Mouse (Mus musculus) gastrocnemius, postnatal 36 days (tissue): ENCODE results near the gene Coq10b. TPM values are rescaled to one million over a fixed set of nuclear protein-coding genes. Genes with fewer than 3 reads are reported as not detected.
"Not testable (repeated sequence)": the region's sequence is repeated elsewhere in the genome, so short reads cannot be mapped to it uniquely, and the experiment has no call there.

Source experiments
- DNase-seq, 2 experiments: peaks; one replicate each; pipeline ENCODE4 v3.0.0; 2022
- intact Hi-C: fragments of 180-260 bp; cut with DNase I; formaldehyde crosslinking; loops from one replicate; pipeline ENCODE4 v1.15.1; 2025
- total RNA-seq, 2 experiments: library from RNA; stranded (reverse); gene quantifications; 2 replicates each; pipeline ENCODE4 v1.2.3; 2021

Gene Coq10b
- total RNA-seq, 2 experiments from 2014 or later: 13.9 to 30.6 TPM

GRCm38 (mm10) chr1:55053005-55053404 lies 435 bp downstream of the Coq10b start:
- intact Hi-C loops: loop anchor here (2.0 kb wide), 1 partner anchor 26 kb away; the partner anchor contains the start of gene Sf3b1
- peak in 1 of 2 experiments; percentile 73 for DNase-seq

- intact Hi-C loops: loop anchor here (2.0 kb wide), 1 partner anchor 27 kb away; the partner anchor contains the start of gene Sf3b1
- no peak for DNase-seq
These were observed 1.0 kb downstream of the Coq10b start for GRCm38 (mm10) chr1:55053596-55053995.

GRCm38 (mm10) chr1:55055322-55056115 lies 2.9 kb downstream of the Coq10b start:
- intact Hi-C loops: no loop called here
- DNase-seq: no peak

GRCm38 (mm10) chr1:55058383-55058782 lies 5.8 kb downstream of the Coq10b start:
- intact Hi-C loops, DNase-seq: not testable (repeated sequence)

GRCm38 (mm10) chr1:55061099-55061498 lies 8.5 kb downstream of the Coq10b start:
- intact Hi-C loops: no loop called here
- no peak for DNase-seq

GRCm38 (mm10) chr1:55061772-55062171 lies 9.2 kb downstream of the Coq10b start:
- intact Hi-C loops: no loop called here
- DNase-seq: no peak

GRCm38 (mm10) chr1:55072328-55072727 lies 19.8 kb downstream of the Coq10b start:
- intact Hi-C loops, DNase-seq: not testable (repeated sequence)

GRCm38 (mm10) chr1:55074757-55075156 lies 22.2 kb downstream of the Coq10b start:
- no peak for DNase-seq
- intact Hi-C loops: no loop called here

- intact Hi-C loops: no loop called here
- DNase-seq: no peak
These were observed 23.3 kb downstream of the Coq10b start for GRCm38 (mm10) chr1:55075652-55076394.

GRCm38 (mm10) chr1:55076395-55076743 lies 23.8 kb downstream of the Coq10b start:
- DNase-seq: no peak
- intact Hi-C loops: no loop called here

GRCm38 (mm10) chr1:55076849-55077516 lies 24.4 kb downstream of the Coq10b start:
- DNase-seq: no peak
- intact Hi-C loops: no loop called here

GRCm38 (mm10) chr1:55079677-55080076 lies 27.1 kb downstream of the Coq10b start:
- intact Hi-C loops: no loop called here
- no peak for DNase-seq

GRCm38 (mm10) chr1:55082106-55082505 lies 29.5 kb downstream of the Coq10b start:
- intact Hi-C loops: no loop called here
- DNase-seq: no peak

GRCm38 (mm10) chr1:55085781-55086366 lies 33.3 kb downstream of the Coq10b start:
- intact Hi-C loops: loop anchor here (2.0 kb wide), 1 partner anchor 151 kb away; the partner anchor contains the start of gene Mars2
- DNase-seq: no peak

- DNase-seq: no peak
- intact Hi-C loops: loop anchor here (2.0 kb wide), 1 partner anchor 150 kb away; the partner anchor contains the start of gene Mars2
These were observed 34.4 kb downstream of the Coq10b start for GRCm38 (mm10) chr1:55086868-55087400.

- intact Hi-C loops: loop anchor here (2.0 kb wide), 1 partner anchor 149 kb away; the partner anchor contains the start of gene Mars2
- DNase-seq: peak in 1 of 2 experiments; percentile 45
These were observed 34.9 kb downstream of the Coq10b start for GRCm38 (mm10) chr1:55087401-55087904.

- DNase-seq: peak; percentile 97 to 99
- intact Hi-C loops: loop anchor here (2.0 kb wide), 2 partner anchors 43 to 149 kb away; partner anchors contain the start of genes Mars2 and Mob4
These were observed 35.5 kb downstream of the Coq10b start, which contains the start of the genes Hspe1 and Hspd1 for GRCm38 (mm10) chr1:55087932-55088610. Gene Hspe1, plus strand, starts transcription at chr1:55088132. Gene Hspd1, minus strand, starts transcription at chr1:55088243.

GRCm38 (mm10) chr1:55088611-55089497 lies 36.3 kb downstream of the Coq10b start:
- no peak for DNase-seq
- intact Hi-C loops: loop anchor here (2.0 kb wide), 1 partner anchor 42 kb away; the partner anchor contains the start of gene Mob4
